Mouse (Mus musculus) thymus, adult 2 months (tissue): Measurements from ENCODE around the gene Aldh1a7.

Source experiments
- CTCF ChIP-seq: fragments of 200-500 bp; IDR thresholded peaks from 2 replicates; pipeline ENCODE4 v1.5.1; 2012; ENCODE audit warnings: mild to moderate bottlenecking, control low read depth, low read length, moderate library complexity, borderline replicate concordance; ENCODE audit not compliant: control insufficient read depth, poor library complexity, insufficient read depth; ENCODE audit errors: extremely low read depth
- POLR2A ChIP-seq: fragments of 200-500 bp; IDR thresholded peaks from 2 replicates; pipeline ENCODE4 v1.6.1; 2012; ENCODE audit warnings: mild to moderate bottlenecking, low read length, control low read depth, moderate library complexity; ENCODE audit not compliant: control insufficient read depth, poor library complexity, insufficient read depth; ENCODE audit errors: extremely low read depth

DNA sequence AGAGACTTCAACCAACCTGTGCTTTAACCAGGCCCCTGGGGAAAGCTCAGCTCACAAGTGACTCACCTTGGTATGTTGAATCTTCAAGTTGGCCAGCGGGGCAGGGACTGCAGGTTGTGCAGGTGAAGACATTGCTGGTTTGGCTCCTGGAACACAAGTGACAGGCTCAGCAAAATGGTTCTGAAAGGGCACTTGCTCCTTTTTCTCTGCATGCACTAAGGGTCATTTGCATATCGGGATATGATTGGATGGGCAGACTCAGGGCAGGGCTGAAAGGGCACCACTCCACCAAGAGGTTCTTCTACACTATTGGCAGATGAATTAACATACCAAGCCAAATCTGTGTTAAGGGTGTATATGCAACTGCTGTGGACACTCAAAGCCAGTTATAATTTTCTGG lies at the start of gene Aldh1a7:
- TF ChIP-seq CTCF (no peak), POLR2A (no peak)
